Mouse (Mus musculus) bone marrow macrophage, adult 2 months (primary cell): ENCODE data around the gene Kcnma1.

Experiments
- CTCF ChIP-seq: IDR thresholded peaks from 2 replicates; pipeline ENCODE4 v1.5.1; 2012; ENCODE audit warnings: low read depth, mild to moderate bottlenecking, low read length, moderate library complexity
- POLR2A ChIP-seq: IDR thresholded peaks from 2 replicates; pipeline ENCODE4 v1.6.1; 2012; ENCODE audit warnings: mild to moderate bottlenecking, low read depth, low read length, borderline replicate concordance

GRCm38 (mm10) chr14:23493750-23494495 is 520.4 kb downstream of the Kcnma1 start:
- TF ChIP-seq POLR2A (no peak), CTCF (no peak)
